Mouse (Mus musculus): Measurements from ENCODE around the gene Tmem95. TPM values are rescaled to one million over a fixed set of nuclear protein-coding genes. Genes with fewer than 3 reads are reported as not detected.
"Not testable (repeated sequence)": the region's sequence is repeated elsewhere in the genome, so short reads cannot be mapped to it uniquely, and the experiment has no call there.

The Tmem95 gene
- polyA plus RNA-seq, 1 experiment = not detected

- Histone ChIP-seq H3K4me1 (ENCODE audit: control insufficient read depth, insufficient read depth, low read length) (peaks cover 22% of the 10 kb centered on the region), H3K4me3 (replicated peaks; ENCODE audit: extremely low read depth, low read depth, low read length) (no peak overlapping the region)
- 74% methylated on average over 5 of the region's 5 CpGs for WGBS
- no peak for DNase-seq
- TF ChIP-seq CTCF (IDR thresholded peaks at IDR 0.05; ENCODE audit: insufficient read depth, low read length) (no peak), POLR2A (IDR thresholded peaks at IDR 0.05; ENCODE audit: borderline replicate concordance, extremely low read depth, low read depth, low read length) (no peak)
Measured at GRCm38 (mm10) chr11:69918118-69918517, 40.3 kb upstream of the Tmem95 start.

GRCm38 (mm10) chr11:69917379-69917948, 39.6 kb upstream of the Tmem95 start:
- peaks cover 22% of the 10 kb centered on the region for H3K4me1 ChIP-seq (ENCODE audit: control insufficient read depth, insufficient read depth, low read length)
- no peak overlapping the region for H3K4me3 ChIP-seq (replicated peaks; ENCODE audit: extremely low read depth, low read depth, low read length)
- no peak for DNase-seq
- TF ChIP-seq CTCF (IDR thresholded peaks at IDR 0.05; ENCODE audit: insufficient read depth, low read length) (no peak), POLR2A (IDR thresholded peaks at IDR 0.05; ENCODE audit: borderline replicate concordance, extremely low read depth, low read depth, low read length) (no peak)
- 80% methylated on average over 8 of the region's 8 CpGs for WGBS

DNA sequence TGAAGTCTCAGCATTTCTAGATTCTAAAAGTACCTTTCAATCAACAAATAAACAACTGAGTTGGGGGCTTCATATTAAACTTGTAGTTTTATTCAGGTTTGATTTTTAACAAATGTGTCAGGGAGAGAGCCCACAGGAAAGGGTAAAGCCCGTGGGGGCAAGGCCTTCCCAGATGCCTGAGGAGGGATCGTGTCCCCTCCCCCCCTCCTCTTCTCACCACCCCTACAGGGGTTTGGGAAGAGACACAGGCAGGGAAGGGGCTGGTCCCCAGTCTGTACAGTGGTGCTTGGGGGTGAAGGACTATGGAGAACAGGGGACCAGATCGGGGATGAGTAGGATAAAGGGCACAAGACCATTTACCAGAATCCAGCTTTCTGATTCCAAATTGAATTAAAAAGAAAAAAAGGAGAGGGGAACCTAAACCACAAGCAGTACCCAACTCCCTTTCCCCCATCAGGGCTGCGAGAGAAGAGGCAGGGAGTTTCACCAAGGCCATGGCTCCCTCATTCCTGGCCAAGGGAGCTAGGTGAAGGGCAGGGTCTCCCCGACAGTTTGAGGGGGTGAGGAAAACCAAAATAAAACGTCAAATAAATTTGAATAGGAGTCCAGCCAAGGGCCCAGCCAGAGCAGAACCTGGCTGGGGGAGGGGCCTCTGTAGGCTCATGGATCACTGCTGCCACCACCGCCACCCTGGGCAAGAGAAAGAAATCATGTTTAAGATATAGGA, 39.0 kb upstream of the Tmem95 start:
- H3K4me3 ChIP-seq (replicated peaks; ENCODE audit: extremely low read depth, low read depth, low read length); DNase-seq: not testable (repeated sequence)
- WGBS = 52% methylated on average over 7 of the region's 7 CpGs
- peaks cover 22% of the 10 kb centered on the region for H3K4me1 ChIP-seq (ENCODE audit: control insufficient read depth, insufficient read depth, low read length)

- Histone ChIP-seq H3K4me3 (replicated peaks; ENCODE audit: extremely low read depth, low read depth, low read length) (no peak overlapping the region), H3K4me1 (ENCODE audit: control insufficient read depth, insufficient read depth, low read length) (peaks cover 22% of the 10 kb centered on the region)
- no peak for DNase-seq
- 66% methylated on average over 5 of the region's 5 CpGs for WGBS
- TF ChIP-seq CTCF (IDR thresholded peaks at IDR 0.05; ENCODE audit: insufficient read depth, low read length) = no peak
- TF ChIP-seq POLR2A (IDR thresholded peaks at IDR 0.05; ENCODE audit: borderline replicate concordance, extremely low read depth, low read depth, low read length) = no peak
Measured at GRCm38 (mm10) chr11:69915667-69916627, 38.1 kb upstream of the Tmem95 start.

- no peak for TF ChIP-seq CTCF (IDR thresholded peaks at IDR 0.05; ENCODE audit: insufficient read depth, low read length)
- no peak for TF ChIP-seq POLR2A (IDR thresholded peaks at IDR 0.05; ENCODE audit: borderline replicate concordance, extremely low read depth, low read depth, low read length)
- DNase-seq = no peak
- 33% methylated on average over 9 of the region's 9 CpGs for WGBS
- Histone ChIP-seq H3K4me3 (replicated peaks; ENCODE audit: extremely low read depth, low read depth, low read length) (peak overlapping the region; percentile 88), H3K4me1 (ENCODE audit: control insufficient read depth, insufficient read depth, low read length) (peaks cover 22% of the 10 kb centered on the region)
Measured at GRCm38 (mm10) chr11:69914917-69915430, 37.2 kb upstream of the Tmem95 start.

- 2% methylated on average over 17 of the region's 17 CpGs for WGBS
- H3K4me3 ChIP-seq (replicated peaks; ENCODE audit: extremely low read depth, low read depth, low read length) = peak overlapping the region; percentile 88
- H3K4me1 ChIP-seq (ENCODE audit: control insufficient read depth, insufficient read depth, low read length) = peaks cover 22% of the 10 kb centered on the region
- no peak for DNase-seq
- TF ChIP-seq POLR2A (IDR thresholded peaks at IDR 0.05; ENCODE audit: borderline replicate concordance, extremely low read depth, low read depth, low read length) (no peak), CTCF (IDR thresholded peaks at IDR 0.05; ENCODE audit: insufficient read depth, low read length) (no peak)
Measured at GRCm38 (mm10) chr11:69914372-69914764, 36.5 kb upstream of the Tmem95 start.

GRCm38 (mm10) chr11:69913554-69914371, 35.9 kb upstream of the Tmem95 start, which contains the start of gene Gps2:
Gps2 (plus strand) TSS chr11:69913888.
- TF ChIP-seq CTCF (IDR thresholded peaks at IDR 0.05; ENCODE audit: insufficient read depth, low read length) = no peak
- peak; percentile 50; the same call in 1 of the 2 replicates for TF ChIP-seq POLR2A (IDR thresholded peaks at IDR 0.05; ENCODE audit: borderline replicate concordance, extremely low read depth, low read depth, low read length)
- peak within 1 kb of the TSS; percentile 88 for H3K4me3 ChIP-seq (replicated peaks; ENCODE audit: extremely low read depth, low read depth, low read length)
- DNase-seq = peak; percentile 92
- H3K4me1 ChIP-seq (ENCODE audit: control insufficient read depth, insufficient read depth, low read length) = peaks cover 18% of the 10 kb centered on the region
- 1% methylated on average over 61 of the region's 61 CpGs for WGBS

- peak overlapping the region; percentile 76 for H3K4me3 ChIP-seq (replicated peaks; ENCODE audit: extremely low read depth, low read depth, low read length)
- WGBS = 52% methylated on average over 15 of the region's 15 CpGs
- no peak for TF ChIP-seq CTCF (IDR thresholded peaks at IDR 0.05; ENCODE audit: insufficient read depth, low read length)
- peak; percentile 31; the same call in 1 of the 2 replicates for TF ChIP-seq POLR2A (IDR thresholded peaks at IDR 0.05; ENCODE audit: borderline replicate concordance, extremely low read depth, low read depth, low read length)
- peaks cover 18% of the 10 kb centered on the region for H3K4me1 ChIP-seq (ENCODE audit: control insufficient read depth, insufficient read depth, low read length)
- peak; percentile 63 for DNase-seq
Measured at GRCm38 (mm10) chr11:69912716-69913530, 35.1 kb upstream of the Tmem95 start.

All from lung, adult 2 months (tissue).